Mouse (Mus musculus): ENCODE data around the gene Rsph6a.

Rsph6a gene

GRCm38 (mm10) chr7:19107436-19107835, 52.9 kb downstream of the Rsph6a start:
- DNase-seq, result no peak

DNA sequence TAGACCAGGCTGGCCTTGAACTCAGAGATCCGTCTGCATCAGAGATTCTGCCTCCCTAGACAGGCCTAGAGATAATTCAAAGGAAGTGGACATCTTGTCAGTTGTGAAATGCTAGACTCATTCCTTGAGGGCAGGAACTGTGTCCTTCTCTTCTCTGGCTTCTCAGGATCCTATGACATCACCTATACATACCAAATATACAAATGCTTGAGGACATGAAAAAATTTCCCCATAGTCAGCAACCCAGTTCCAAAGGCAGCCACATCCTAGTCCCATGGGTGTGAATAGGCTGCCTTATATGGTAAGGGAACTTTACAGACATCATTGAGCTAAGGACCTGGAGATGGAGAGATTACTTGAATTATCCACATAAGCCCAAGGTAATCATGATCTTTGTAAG, 55.1 kb downstream of the Rsph6a start:
- DNase-seq, result no peak

- peak; percentile 78 to 88 for DNase-seq
These were observed 63.7 kb downstream of the Rsph6a start, which contains the start of gene Gm4969 for GRCm38 (mm10) chr7:19118028-19118771. TSS of gene Gm4969 (minus strand) at chr7:19118368.

GRCm38 (mm10) chr7:19119083-19119482, 64.6 kb downstream of the Rsph6a start:
- no peak for DNase-seq

DNA sequence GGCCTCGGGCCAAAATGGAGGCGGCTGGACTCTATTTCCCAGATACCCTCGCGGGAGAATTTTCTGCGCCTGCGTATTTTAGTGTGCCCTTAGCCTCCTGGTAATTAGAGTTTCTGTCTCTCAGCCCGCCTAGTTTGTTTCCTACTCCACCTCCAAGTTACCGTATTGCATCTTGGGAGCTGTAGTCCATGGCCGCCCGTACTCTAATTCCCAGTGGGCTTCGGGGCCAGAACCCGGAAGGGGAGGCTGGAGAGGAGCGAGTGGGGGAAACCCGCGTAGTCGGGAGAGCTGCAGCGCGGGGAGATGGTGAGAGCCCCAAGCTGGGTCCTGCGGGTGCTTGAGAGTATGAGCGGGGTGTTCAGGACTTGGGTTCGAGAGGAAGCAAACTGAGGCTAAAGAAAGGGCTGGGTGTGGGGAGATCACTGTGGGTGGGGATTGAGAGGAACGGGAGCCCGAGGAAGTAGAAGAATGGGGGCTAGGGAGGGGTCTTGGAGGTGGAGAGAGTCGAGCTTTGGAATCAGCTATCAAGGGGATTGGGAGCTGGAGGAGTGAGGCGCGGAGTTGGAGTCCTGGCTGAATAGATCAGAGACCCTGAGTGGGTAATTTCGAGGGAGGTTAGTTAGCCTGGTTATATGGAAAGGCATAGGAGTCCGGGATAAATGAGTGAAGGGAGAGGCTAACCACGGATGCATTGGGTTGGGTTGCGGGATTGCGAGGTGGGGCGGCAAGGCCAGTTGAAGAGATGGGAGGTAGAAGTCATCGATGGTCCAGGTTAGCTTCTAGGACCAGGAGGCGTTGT, 65.3 kb downstream of the Rsph6a start, which contains the start of gene Fbxo46:
Gene Fbxo46 (plus strand): TSS at position 229 of the 799 bp plus-strand sequence.
- peak; percentile 93 to 94 for DNase-seq

DNA sequence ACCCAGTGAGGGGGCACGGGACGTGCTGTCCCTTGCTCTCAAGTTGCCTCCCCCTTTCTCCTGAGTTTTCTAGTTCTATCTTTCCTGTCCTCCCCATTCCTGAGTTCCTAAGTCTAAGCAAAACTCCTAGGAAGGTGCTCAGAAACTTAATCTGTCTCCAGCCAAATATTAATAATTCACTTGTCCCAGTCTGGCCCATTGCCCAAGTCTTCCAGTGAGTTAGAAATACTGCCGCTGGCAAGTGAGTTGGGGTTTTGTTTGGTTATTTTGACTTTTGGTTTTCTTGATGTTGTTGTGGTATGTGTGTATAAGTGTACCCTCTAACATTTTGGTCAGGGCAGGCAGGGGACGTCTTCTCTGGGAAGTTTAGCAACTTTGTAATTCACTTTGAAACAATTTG, 67.2 kb downstream of the Rsph6a start:
- no peak for DNase-seq
